Mouse (Mus musculus): Measurements from ENCODE around the gene Wasf3. TPM values are rescaled to one million over a fixed set of nuclear protein-coding genes. Genes with fewer than 3 reads are reported as not detected.

The Wasf3 gene
- polyA plus RNA-seq, 1 experiment from 2014 or later, result 0.50 TPM

DNA sequence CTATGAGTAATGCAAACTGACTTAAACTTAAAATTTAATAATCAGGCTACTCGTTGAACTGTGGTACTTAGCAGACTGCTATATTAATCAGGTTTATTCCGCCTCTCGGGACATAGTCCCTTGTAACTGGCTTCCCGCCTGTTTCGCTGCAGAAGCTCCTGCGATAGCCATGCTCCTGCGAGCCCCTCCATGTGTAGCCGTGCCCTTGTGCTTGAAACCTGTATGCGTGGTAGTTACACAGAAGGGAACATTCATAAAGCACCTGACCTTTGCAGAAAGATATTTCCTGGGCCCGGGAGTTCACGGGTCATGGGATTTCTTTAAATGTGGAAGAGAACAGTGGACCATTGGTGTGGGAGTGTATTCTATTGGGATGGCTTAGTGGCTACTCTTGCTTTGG is 52.0 kb downstream of the Wasf3 start:
- TF ChIP-seq EP300 (optimal IDR thresholded peaks at IDR 0.05), result no peak
- no peak for TF ChIP-seq CTCF (IDR thresholded peaks at IDR 0.05; ENCODE audit: low read depth)
- Histone ChIP-seq H3K27me3 (ENCODE audit: control insufficient read depth, insufficient read depth, low read length) (no peaks in the 10 kb centered on the region), H3K4me3 (ENCODE audit: low read depth, low read length) (no peak overlapping the region), H3K4me2 (replicated peaks; ENCODE audit: low read depth) (no peak overlapping the region), H3K9me3 (ENCODE audit: control insufficient read depth, low read length) (no peaks in the 10 kb centered on the region), H3K36me3 (ENCODE audit: control insufficient read depth, insufficient read depth, low read length) (no peaks in the 10 kb centered on the region), H3K9ac (ENCODE audit: low read length) (no peak overlapping the region), H3K27ac (replicated peaks) (no peak overlapping the region), H3K4me1 (replicated peaks; ENCODE audit: control insufficient read depth, insufficient read depth) (no peaks in the 10 kb centered on the region)
- WGBS, result 95% methylated on average over 11 of the region's 11 CpGs
- ATAC-seq (ENCODE audit: low FRiP score, low TSS enrichment) (no peak), DNase-seq (ENCODE audit: low spot score) (no peak)

DNA sequence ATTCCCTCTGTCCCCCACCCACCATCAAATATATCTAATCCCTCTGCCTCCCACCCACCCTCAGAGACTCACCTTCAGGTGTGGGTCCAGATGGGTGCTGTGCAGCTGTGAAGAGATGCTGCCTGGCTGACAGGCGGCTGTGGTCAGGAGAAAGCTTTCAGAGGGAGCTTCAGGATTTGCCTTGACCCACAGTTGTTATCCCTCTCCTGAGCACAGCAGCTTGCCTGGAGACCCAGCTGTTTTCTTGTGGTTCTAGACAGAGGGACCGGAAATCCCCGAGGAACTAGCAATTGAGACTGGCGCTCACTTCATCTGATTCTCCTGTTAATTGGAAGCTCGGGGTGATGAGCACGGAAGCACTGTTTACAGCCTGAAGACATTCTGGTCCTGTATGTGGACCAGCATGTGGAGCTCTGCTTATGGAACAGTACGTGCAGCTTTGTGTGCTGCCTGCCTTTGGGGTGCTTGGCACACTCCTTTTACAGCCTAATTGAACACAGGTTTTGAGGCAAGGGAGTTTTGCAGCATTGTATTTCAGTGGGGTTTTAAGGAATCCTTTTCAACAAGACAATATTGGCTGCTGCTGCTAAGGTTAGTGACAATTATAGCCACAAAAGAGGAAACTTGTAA is 54.5 kb downstream of the Wasf3 start:
- WGBS, result 92% methylated on average over 7 of the region's 7 CpGs
- Histone ChIP-seq H3K27me3 (ENCODE audit: control insufficient read depth, insufficient read depth, low read length) (no peaks in the 10 kb centered on the region), H3K4me3 (ENCODE audit: low read depth, low read length) (no peak overlapping the region), H3K27ac (replicated peaks) (no peak overlapping the region), H3K9me3 (ENCODE audit: control insufficient read depth, low read length) (no peaks in the 10 kb centered on the region), H3K9ac (ENCODE audit: low read length) (no peak overlapping the region), H3K4me2 (replicated peaks; ENCODE audit: low read depth) (no peak overlapping the region), H3K36me3 (ENCODE audit: control insufficient read depth, insufficient read depth, low read length) (no peaks in the 10 kb centered on the region), H3K4me1 (replicated peaks; ENCODE audit: control insufficient read depth, insufficient read depth) (no peaks in the 10 kb centered on the region)
- TF ChIP-seq CTCF (IDR thresholded peaks at IDR 0.05; ENCODE audit: low read depth) (no peak), EP300 (optimal IDR thresholded peaks at IDR 0.05) (no peak)
- no peak for ATAC-seq (ENCODE audit: low FRiP score, low TSS enrichment)
- no peak for DNase-seq (ENCODE audit: low spot score)

DNA sequence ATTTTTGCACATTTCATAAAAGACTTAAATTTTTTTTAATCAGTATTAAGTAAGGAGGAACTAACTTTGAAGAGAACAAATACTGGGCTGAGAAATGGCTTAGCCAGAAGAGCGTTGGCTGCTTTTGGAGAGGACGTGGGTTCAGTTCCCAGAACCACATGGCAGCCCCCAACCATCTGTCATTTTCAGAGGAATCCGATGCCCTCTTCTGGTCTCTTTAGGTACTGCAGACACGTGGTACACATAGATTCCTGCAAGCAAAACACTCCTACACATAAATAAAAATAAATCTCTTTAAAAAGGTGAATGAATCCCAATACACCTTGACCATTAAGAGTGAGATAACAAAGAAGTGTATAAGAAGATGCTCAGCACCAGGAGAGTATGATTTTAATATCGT is 55.5 kb downstream of the Wasf3 start:
- no peak for ATAC-seq (ENCODE audit: low FRiP score, low TSS enrichment)
- Histone ChIP-seq H3K27me3 (ENCODE audit: control insufficient read depth, insufficient read depth, low read length) (no peaks in the 10 kb centered on the region), H3K4me3 (ENCODE audit: low read depth, low read length) (no peak overlapping the region), H3K36me3 (ENCODE audit: control insufficient read depth, insufficient read depth, low read length) (no peaks in the 10 kb centered on the region), H3K9ac (ENCODE audit: low read length) (no peak overlapping the region), H3K4me2 (replicated peaks; ENCODE audit: low read depth) (no peak overlapping the region), H3K4me1 (replicated peaks; ENCODE audit: control insufficient read depth, insufficient read depth) (no peaks in the 10 kb centered on the region), H3K27ac (replicated peaks) (no peak overlapping the region), H3K9me3 (ENCODE audit: control insufficient read depth, low read length) (no peaks in the 10 kb centered on the region)
- WGBS, result 93% methylated on average over 5 of the region's 5 CpGs
- no peak for DNase-seq (ENCODE audit: low spot score)
- TF ChIP-seq EP300 (optimal IDR thresholded peaks at IDR 0.05), result no peak
- TF ChIP-seq CTCF (IDR thresholded peaks at IDR 0.05; ENCODE audit: low read depth), result peak; percentile 20; the same call in 1 of the 2 replicates

DNA sequence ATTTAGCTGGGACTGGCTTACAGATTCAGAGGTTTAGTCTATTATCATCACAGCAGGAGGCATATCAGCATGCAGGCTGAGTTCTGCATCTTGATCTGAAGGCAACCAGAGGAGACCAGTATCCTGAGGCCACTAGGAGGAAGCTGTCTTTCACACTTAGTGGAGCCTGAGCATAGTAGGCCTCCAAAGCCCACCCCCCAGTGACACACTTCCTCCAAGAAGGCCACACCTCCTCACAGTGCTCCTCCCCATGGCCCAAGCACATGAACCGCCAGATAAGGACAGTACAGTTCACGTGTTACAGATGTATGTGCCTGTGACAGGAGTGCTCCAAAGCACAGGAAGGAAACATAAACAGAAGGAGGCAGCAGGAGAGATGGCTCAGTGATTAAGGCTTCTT is 58.0 kb downstream of the Wasf3 start:
- H3K4me1 ChIP-seq (replicated peaks; ENCODE audit: control insufficient read depth, insufficient read depth), result no peaks in the 10 kb centered on the region
- no peak overlapping the region for H3K4me2 ChIP-seq (replicated peaks; ENCODE audit: low read depth)
- H3K27ac ChIP-seq (replicated peaks), result no peak overlapping the region
- TF ChIP-seq CTCF (IDR thresholded peaks at IDR 0.05; ENCODE audit: low read depth) (no peak), EP300 (optimal IDR thresholded peaks at IDR 0.05) (no peak)
- H3K36me3 ChIP-seq (ENCODE audit: control insufficient read depth, insufficient read depth, low read length), result no peaks in the 10 kb centered on the region
- H3K9me3 ChIP-seq (ENCODE audit: control insufficient read depth, low read length), result no peaks in the 10 kb centered on the region
- H3K4me3 ChIP-seq (ENCODE audit: low read depth, low read length), result no peak overlapping the region
- no peak overlapping the region for H3K9ac ChIP-seq (ENCODE audit: low read length)
- DNase-seq (ENCODE audit: low spot score), result no peak
- no peaks in the 10 kb centered on the region for H3K27me3 ChIP-seq (ENCODE audit: control insufficient read depth, insufficient read depth, low read length)
- no peak for ATAC-seq (ENCODE audit: low FRiP score, low TSS enrichment)
- 63% methylated on average over 2 of the region's 2 CpGs for WGBS

DNA sequence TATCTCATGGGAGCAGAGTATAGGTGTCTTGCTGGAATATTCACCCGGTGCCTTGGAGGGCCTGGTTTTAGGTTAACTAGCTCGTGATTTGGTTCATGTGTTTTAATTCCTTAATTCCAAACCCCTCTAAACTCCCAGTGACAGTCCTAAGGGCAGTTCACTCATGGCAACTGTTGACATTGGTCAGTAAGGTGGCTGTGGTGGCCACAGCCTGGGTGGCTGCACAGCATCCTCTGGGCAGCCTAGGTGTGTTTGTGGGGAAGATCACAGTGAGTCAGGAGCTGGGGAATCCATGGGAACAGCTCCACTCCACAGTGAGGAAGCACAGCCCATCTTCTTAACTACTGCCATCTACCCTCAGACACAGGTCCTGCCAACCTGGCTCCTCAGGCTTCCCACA is 61.8 kb downstream of the Wasf3 start:
- Histone ChIP-seq H3K9me3 (ENCODE audit: control insufficient read depth, low read length) (no peaks in the 10 kb centered on the region), H3K27ac (replicated peaks) (no peak overlapping the region), H3K4me1 (replicated peaks; ENCODE audit: control insufficient read depth, insufficient read depth) (no peaks in the 10 kb centered on the region), H3K36me3 (ENCODE audit: control insufficient read depth, insufficient read depth, low read length) (no peaks in the 10 kb centered on the region), H3K27me3 (ENCODE audit: control insufficient read depth, insufficient read depth, low read length) (no peaks in the 10 kb centered on the region), H3K4me3 (ENCODE audit: low read depth, low read length) (no peak overlapping the region), H3K9ac (ENCODE audit: low read length) (no peak overlapping the region), H3K4me2 (replicated peaks; ENCODE audit: low read depth) (no peak overlapping the region)
- no peak for TF ChIP-seq CTCF (IDR thresholded peaks at IDR 0.05; ENCODE audit: low read depth)
- no peak for TF ChIP-seq EP300 (optimal IDR thresholded peaks at IDR 0.05)
- WGBS, result 78% methylated on average over 2 of the region's 2 CpGs
- ATAC-seq (ENCODE audit: low FRiP score, low TSS enrichment), result no peak
- no peak for DNase-seq (ENCODE audit: low spot score)

DNA sequence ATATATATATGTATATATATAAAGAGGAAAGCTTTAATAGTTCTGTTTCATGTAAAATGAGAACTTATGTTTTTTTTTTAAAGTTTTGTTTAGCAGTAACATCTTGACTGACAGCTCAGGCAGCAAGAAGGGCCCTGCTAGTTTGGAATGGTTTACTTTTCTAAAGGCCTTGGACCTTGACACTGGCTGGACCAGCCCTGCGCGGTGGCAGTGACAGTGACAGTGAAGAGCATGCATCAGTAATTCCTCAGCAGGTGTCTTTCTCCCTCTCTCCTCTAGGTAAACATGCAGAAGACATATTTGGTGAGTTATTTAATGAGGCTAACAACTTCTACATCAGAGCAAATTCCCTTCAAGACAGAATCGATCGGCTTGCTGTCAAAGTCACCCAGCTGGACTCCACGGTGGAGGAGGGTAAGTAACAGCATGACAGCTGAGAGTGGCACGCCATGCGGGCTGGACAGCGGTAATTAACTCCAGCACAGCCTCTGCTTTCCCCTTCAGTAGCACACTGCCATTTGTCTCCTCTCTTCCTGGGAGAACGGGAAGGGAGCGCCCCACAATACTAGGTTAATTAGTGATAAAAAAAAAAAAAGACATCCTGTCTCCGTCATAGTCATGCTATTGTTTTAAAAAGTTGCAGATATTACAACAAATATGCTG is 66.9 kb downstream of the Wasf3 start:
- no peaks in the 10 kb centered on the region for H3K9me3 ChIP-seq (ENCODE audit: control insufficient read depth, low read length)
- H3K4me3 ChIP-seq (ENCODE audit: low read depth, low read length), result no peak overlapping the region
- TF ChIP-seq CTCF (IDR thresholded peaks at IDR 0.05; ENCODE audit: low read depth) (no peak), EP300 (optimal IDR thresholded peaks at IDR 0.05) (no peak)
- DNase-seq (ENCODE audit: low spot score), result no peak
- no peak overlapping the region for H3K4me2 ChIP-seq (replicated peaks; ENCODE audit: low read depth)
- WGBS, result 77% methylated on average over 11 of the region's 11 CpGs
- H3K27ac ChIP-seq (replicated peaks), result no peak overlapping the region
- no peak overlapping the region for H3K9ac ChIP-seq (ENCODE audit: low read length)
- no peaks in the 10 kb centered on the region for H3K4me1 ChIP-seq (replicated peaks; ENCODE audit: control insufficient read depth, insufficient read depth)
- no peak for ATAC-seq (ENCODE audit: low FRiP score, low TSS enrichment)
- H3K27me3 ChIP-seq (ENCODE audit: control insufficient read depth, insufficient read depth, low read length), result no peaks in the 10 kb centered on the region
- no peaks in the 10 kb centered on the region for H3K36me3 ChIP-seq (ENCODE audit: control insufficient read depth, insufficient read depth, low read length)

All from stomach, postnatal 0 days (tissue).